Mouse (Mus musculus) hindbrain, embryonic 15.5 days (tissue): ENCODE measurements around the gene Ankrd44. TPM values are rescaled to one million over a fixed set of nuclear protein-coding genes. Genes with fewer than 3 reads are reported as not detected.

Experiments used
- ATAC-seq: fragments of 200-750 bp; cut with Nextera tagmentation; 2 replicates; pipeline ENCODE4 v1.8.0; 2017; ENCODE audit warnings: low read depth, moderate number of reproducible peaks, moderate TSS enrichment; ENCODE audit not compliant: low FRiP score
- H3K27ac ChIP-seq: fragments of 300-500 bp; sonication (generic); replicated peaks from 2 replicates; pipeline ENCODE4 v1.5.1; 2015; ENCODE audit warnings: mild to moderate bottlenecking, inconsistent platforms
- H3K27me3 ChIP-seq: fragments of 300-500 bp; sonication (generic); 2 replicates; pipeline ENCODE4 v1.6.1; 2015; ENCODE audit warnings: control low read depth, inconsistent platforms
- H3K36me3 ChIP-seq: fragments of 300-500 bp; sonication (generic); 2 replicates; pipeline ENCODE4 v1.6.1; 2015; ENCODE audit warnings: control low read depth, inconsistent platforms
- H3K4me1 ChIP-seq: fragments of 300-500 bp; sonication (generic); replicated peaks from 2 replicates; pipeline ENCODE4 v1.6.1; 2015; ENCODE audit warnings: control low read depth, inconsistent platforms
- H3K4me2 ChIP-seq: fragments of 300-500 bp; sonication (generic); 2 replicates; pipeline ENCODE4 v1.6.1; 2015; ENCODE audit warnings: moderate library complexity, mild to moderate bottlenecking, inconsistent platforms
- H3K4me3 ChIP-seq: fragments of 300-500 bp; sonication (generic); 2 replicates; pipeline ENCODE4 v1.5.1; 2015; ENCODE audit warnings: mild to moderate bottlenecking, inconsistent platforms
- H3K9ac ChIP-seq: fragments of 300-500 bp; sonication (generic); 2 replicates; pipeline ENCODE4 v1.6.1; 2015; ENCODE audit warnings: inconsistent platforms
- H3K9me3 ChIP-seq: fragments of 300-500 bp; sonication (generic); 2 replicates; pipeline ENCODE4 v1.6.1; 2016; ENCODE audit warnings: control low read depth, inconsistent platforms
- whole genome bisulfite sequencing: fragments of 180-500 bp; shearing (Covaris S2); methylation state at CpG from one replicate; pipeline ENCODE4 v1.1.7; 2015; 5-methylcytosine and 5-hydroxymethylcytosine counted together
- polyA plus RNA-seq: library from polyadenylated mRNA; unstranded; fragments of >200 nt; fragmentation: Nextera tagmentation; extraction: Ambion mirVana; gene quantifications from 2 replicates; pipeline ENCODE4 v1.2.1, GENCODE M21; 2015

Gene Ankrd44
- polyA plus RNA-seq, 1 experiment from 2014 or later = 21.1 TPM

- Histone ChIP-seq H3K4me3 (no peak overlapping the region), H3K27ac (no peak overlapping the region), H3K27me3 (no peaks in the 10 kb centered on the region), H3K4me1 (no peaks in the 10 kb centered on the region), H3K4me2 (no peak overlapping the region), H3K9ac (no peak overlapping the region), H3K36me3 (no peaks in the 10 kb centered on the region), H3K9me3 (no peaks in the 10 kb centered on the region)
- no peak for ATAC-seq
- WGBS = 83% methylated on average over 9 of the region's 9 CpGs
Observed at GRCm38 (mm10) chr1:54872857-54873616, 53.1 kb downstream of the Ankrd44 start.

DNA sequence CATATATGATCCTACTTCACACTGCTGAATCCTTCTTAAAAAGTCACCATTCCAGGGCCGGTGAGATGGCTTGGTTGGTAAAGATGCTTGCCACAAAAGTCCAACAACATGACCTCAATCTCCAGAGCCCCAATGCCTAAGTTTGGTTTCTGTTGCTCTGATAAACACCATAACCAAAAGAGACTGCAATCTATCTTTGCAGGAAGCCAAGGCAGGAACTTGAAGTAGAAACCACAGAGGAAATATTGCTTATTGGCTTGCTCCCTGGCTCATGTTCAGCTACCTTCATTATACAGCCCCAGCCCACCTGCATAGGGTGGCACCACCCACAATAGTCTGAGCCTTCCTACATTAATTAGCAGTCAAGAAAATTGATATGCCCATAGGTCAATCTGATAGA, 54.9 kb downstream of the Ankrd44 start:
- Histone ChIP-seq H3K36me3 (no peaks in the 10 kb centered on the region), H3K27ac (no peak overlapping the region), H3K4me2 (no peak overlapping the region), H3K4me1 (peaks cover 12% of the 10 kb centered on the region), H3K4me3 (no peak overlapping the region), H3K9me3 (no peaks in the 10 kb centered on the region), H3K9ac (no peak overlapping the region), H3K27me3 (no peaks in the 10 kb centered on the region)
- 98% methylated on average over 1 of the region's 1 CpGs for WGBS
- ATAC-seq = no peak

DNA sequence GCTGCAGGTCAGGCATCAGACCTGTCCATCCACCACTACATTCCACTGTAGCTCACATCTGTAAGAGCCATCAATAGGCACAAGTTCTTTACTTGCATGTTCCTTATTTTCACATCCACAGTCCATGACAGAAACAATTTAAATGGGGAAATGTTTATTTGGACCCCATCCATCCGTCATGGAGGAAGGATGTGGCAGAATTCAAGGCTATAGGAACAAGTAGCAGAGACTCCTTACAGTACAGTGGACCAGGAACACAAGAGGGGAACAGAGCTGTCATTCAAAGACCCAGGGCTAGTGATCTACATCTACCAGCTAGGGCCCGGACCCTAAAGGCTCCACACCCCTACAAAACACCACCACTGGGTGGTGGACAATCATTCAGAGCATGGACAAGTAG, 55.6 kb downstream of the Ankrd44 start:
- 95% methylated on average over 2 of the region's 2 CpGs for WGBS
- ATAC-seq = no peak
- no peak overlapping the region for H3K4me3 ChIP-seq
- H3K4me2 ChIP-seq = no peak overlapping the region
- no peaks in the 10 kb centered on the region for H3K36me3 ChIP-seq
- no peak overlapping the region for H3K27ac ChIP-seq
- no peak overlapping the region for H3K9ac ChIP-seq
- no peaks in the 10 kb centered on the region for H3K27me3 ChIP-seq
- H3K9me3 ChIP-seq = no peaks in the 10 kb centered on the region
- H3K4me1 ChIP-seq = peaks cover 12% of the 10 kb centered on the region

- Histone ChIP-seq H3K4me1 (peaks cover 13% of the 10 kb centered on the region), H3K36me3 (no peaks in the 10 kb centered on the region), H3K9ac (no peak overlapping the region), H3K4me3 (no peak overlapping the region), H3K27me3 (no peaks in the 10 kb centered on the region), H3K9me3 (no peaks in the 10 kb centered on the region), H3K4me2 (no peak overlapping the region), H3K27ac (peak overlapping the region; percentile 38)
- 45% methylated on average over 4 of the region's 4 CpGs for WGBS
- no peak for ATAC-seq
Observed at GRCm38 (mm10) chr1:54867226-54867625, 59.0 kb downstream of the Ankrd44 start.

DNA sequence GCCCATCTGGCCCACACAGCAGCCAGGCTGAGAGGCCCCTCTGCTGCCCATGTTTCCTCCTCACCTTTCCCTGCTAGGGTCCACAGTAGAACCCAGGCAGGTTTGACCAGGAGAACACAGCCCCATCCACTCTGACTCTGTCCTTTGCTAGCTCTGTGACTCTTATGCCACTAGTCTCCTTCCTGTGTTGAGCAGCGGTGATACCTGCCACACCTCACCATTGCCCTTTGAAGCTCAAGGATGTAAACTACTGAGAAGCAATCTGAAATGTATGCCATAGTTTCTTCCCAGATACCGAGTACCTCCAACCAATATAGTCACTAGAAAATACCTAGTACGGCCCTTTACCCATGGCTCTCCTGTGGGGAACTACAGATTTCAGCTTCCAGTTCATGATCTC, 60.1 kb downstream of the Ankrd44 start:
- no peak overlapping the region for H3K4me2 ChIP-seq
- no peaks in the 10 kb centered on the region for H3K27me3 ChIP-seq
- no peak for ATAC-seq
- no peak overlapping the region for H3K4me3 ChIP-seq
- H3K4me1 ChIP-seq = peaks cover 22% of the 10 kb centered on the region
- no peak overlapping the region for H3K9ac ChIP-seq
- no peaks in the 10 kb centered on the region for H3K9me3 ChIP-seq
- no peak overlapping the region for H3K27ac ChIP-seq
- H3K36me3 ChIP-seq = no peaks in the 10 kb centered on the region
- 84% methylated on average over 3 of the region's 3 CpGs for WGBS

GRCm38 (mm10) chr1:54864928-54865652, 61.1 kb downstream of the Ankrd44 start:
- H3K9me3 ChIP-seq = no peaks in the 10 kb centered on the region
- 91% methylated on average over 7 of the region's 7 CpGs for WGBS
- H3K9ac ChIP-seq = no peak overlapping the region
- no peak overlapping the region for H3K4me3 ChIP-seq
- no peak for ATAC-seq
- no peaks in the 10 kb centered on the region for H3K36me3 ChIP-seq
- H3K27me3 ChIP-seq = no peaks in the 10 kb centered on the region
- H3K4me2 ChIP-seq = no peak overlapping the region
- peaks cover 22% of the 10 kb centered on the region for H3K4me1 ChIP-seq
- no peak overlapping the region for H3K27ac ChIP-seq

GRCm38 (mm10) chr1:54860361-54860760, 65.8 kb downstream of the Ankrd44 start:
- 80% methylated on average over 5 of the region's 5 CpGs for whole genome bisulfite sequencing
- ATAC-seq = no peak
- H3K27ac ChIP-seq = no peak overlapping the region

GRCm38 (mm10) chr1:54859876-54860275, 66.3 kb downstream of the Ankrd44 start:
- Histone ChIP-seq H3K4me2 (no peak overlapping the region), H3K4me1 (peaks cover 10% of the 10 kb centered on the region), H3K36me3 (no peaks in the 10 kb centered on the region), H3K27ac (no peak overlapping the region), H3K4me3 (no peak overlapping the region), H3K27me3 (no peaks in the 10 kb centered on the region), H3K9ac (no peak overlapping the region), H3K9me3 (no peaks in the 10 kb centered on the region)
- ATAC-seq = no peak

More at GRCm38 (mm10) chr1:54860361-54860760, 65.8 kb downstream of the Ankrd44 start:
- Histone ChIP-seq H3K4me2 (no peak overlapping the region), H3K9me3 (no peaks in the 10 kb centered on the region), H3K36me3 (no peaks in the 10 kb centered on the region), H3K4me3 (no peak overlapping the region), H3K9ac (no peak overlapping the region), H3K27me3 (no peaks in the 10 kb centered on the region), H3K4me1 (peaks cover 10% of the 10 kb centered on the region)

GRCm38 (mm10) chr1:54858898-54859297, 67.3 kb downstream of the Ankrd44 start:
- no peak for ATAC-seq
- no peaks in the 10 kb centered on the region for H3K9me3 ChIP-seq
- 93% methylated on average over 2 of the region's 2 CpGs for WGBS
- H3K27me3 ChIP-seq = no peaks in the 10 kb centered on the region
- no peaks in the 10 kb centered on the region for H3K36me3 ChIP-seq
- H3K27ac ChIP-seq = no peak overlapping the region
- H3K4me2 ChIP-seq = no peak overlapping the region
- no peak overlapping the region for H3K9ac ChIP-seq
- peaks cover 10% of the 10 kb centered on the region for H3K4me1 ChIP-seq
- no peak overlapping the region for H3K4me3 ChIP-seq

DNA sequence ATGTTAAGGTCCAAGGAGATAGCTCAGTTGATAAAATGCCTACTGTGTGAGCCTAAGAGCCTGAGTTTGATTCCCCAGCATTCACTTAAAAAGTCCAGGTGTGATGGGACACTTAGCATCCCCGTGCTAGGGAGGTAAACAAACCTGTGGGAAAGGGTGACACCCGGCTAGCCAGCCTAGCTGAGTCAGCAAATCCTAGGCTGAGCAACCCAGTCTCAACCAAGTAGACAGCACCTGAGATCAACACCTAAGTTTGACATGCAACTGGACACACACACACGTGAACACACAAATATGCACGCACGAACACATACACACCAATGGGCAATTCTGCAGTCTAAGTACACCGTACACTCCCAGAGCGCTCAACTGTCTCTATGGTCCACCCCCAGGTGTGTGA, 69.7 kb downstream of the Ankrd44 start:
- WGBS = 95% methylated on average over 7 of the region's 7 CpGs

GRCm38 (mm10) chr1:54855970-54856369, 70.2 kb downstream of the Ankrd44 start:
- no peaks in the 10 kb centered on the region for H3K36me3 ChIP-seq
- no peak overlapping the region for H3K9ac ChIP-seq
- H3K27me3 ChIP-seq = no peaks in the 10 kb centered on the region
- no peak overlapping the region for H3K4me3 ChIP-seq
- no peak overlapping the region for H3K4me2 ChIP-seq
- H3K4me1 ChIP-seq = peaks cover 13% of the 10 kb centered on the region
- H3K27ac ChIP-seq = no peak overlapping the region
- no peak for ATAC-seq
- WGBS = 92% methylated on average over 3 of the region's 3 CpGs
- no peaks in the 10 kb centered on the region for H3K9me3 ChIP-seq

More for the DNA sequence above, 69.7 kb downstream of the Ankrd44 start:
- Histone ChIP-seq H3K4me1 (peaks cover 14% of the 10 kb centered on the region), H3K27ac (no peak overlapping the region), H3K36me3 (no peaks in the 10 kb centered on the region), H3K27me3 (no peaks in the 10 kb centered on the region), H3K4me2 (no peak overlapping the region), H3K4me3 (no peak overlapping the region), H3K9me3 (no peaks in the 10 kb centered on the region), H3K9ac (no peak overlapping the region)
- no peak for ATAC-seq

DNA sequence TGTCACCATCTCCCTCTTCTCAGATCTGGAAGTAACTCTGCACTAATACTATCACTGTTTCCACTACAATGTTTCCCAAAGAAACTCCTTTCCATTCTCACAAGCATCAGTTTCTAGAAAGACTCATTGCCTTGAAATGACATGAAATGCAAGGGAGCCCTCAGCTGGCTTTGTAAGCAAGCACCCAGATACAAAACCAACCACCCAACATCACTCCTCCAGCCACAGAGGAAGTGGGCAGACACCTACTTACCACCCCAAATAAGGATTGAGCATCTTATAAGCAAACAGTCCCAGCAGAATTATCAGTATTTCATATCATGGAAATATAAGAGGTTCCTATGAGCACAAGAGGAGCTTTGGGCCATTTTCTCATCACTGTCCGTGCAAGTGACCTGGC, 71.8 kb downstream of the Ankrd44 start:
- Histone ChIP-seq H3K4me1 (peaks cover 13% of the 10 kb centered on the region), H3K27ac (no peak overlapping the region), H3K9ac (no peak overlapping the region), H3K9me3 (no peaks in the 10 kb centered on the region), H3K4me2 (no peak overlapping the region), H3K36me3 (no peaks in the 10 kb centered on the region), H3K4me3 (no peak overlapping the region), H3K27me3 (no peaks in the 10 kb centered on the region)
- WGBS = 76% methylated on average over 1 of the region's 1 CpGs
- ATAC-seq = no peak
